Mouse (Mus musculus) CH12.LX (cell line): ENCODE results near the gene Dido1.

ENCODE experiments used
- CHD2 ChIP-seq: IDR thresholded peaks from 2 replicates; pipeline ENCODE4 v1.6.1; 2011; ENCODE audit warnings: low read length, improper control_type of control experiment
- CTCF ChIP-seq, 2 experiments: IDR thresholded peaks in 1 of 2; conservative IDR thresholded peaks in 1 of 2; 2 replicates each; pipeline ENCODE4 v1.5.1; 2011 to 2012; ENCODE audit warnings: low read depth in 2 of 2, low read length in 2 of 2, improper control_type of control experiment in 1 of 2, inconsistent platforms in 1 of 2, mild to moderate bottlenecking in 1 of 2, moderate library complexity in 1 of 2
- ELF1 ChIP-seq: IDR thresholded peaks from 2 replicates; pipeline ENCODE4 v1.6.1; 2014; ENCODE audit warnings: low read depth, mild to moderate bottlenecking, inconsistent platforms, low read length, improper control_type of control experiment
- EP300 ChIP-seq: IDR thresholded peaks from 2 replicates; pipeline ENCODE4 v1.6.1; 2011; ENCODE audit warnings: low read length, improper control_type of control experiment
- GABPA ChIP-seq: IDR thresholded peaks from 2 replicates; pipeline ENCODE4 v1.6.1; 2012; ENCODE audit warnings: low read depth, low read length, improper control_type of control experiment, inconsistent platforms; ENCODE audit not compliant: insufficient replicate concordance
- MAX ChIP-seq: IDR thresholded peaks from 2 replicates; pipeline ENCODE4 v1.6.1; 2011; ENCODE audit warnings: low read length, improper control_type of control experiment
- MXI1 ChIP-seq: IDR thresholded peaks from 2 replicates; pipeline ENCODE4 v1.6.1; 2011; ENCODE audit warnings: mild to moderate bottlenecking, low read depth, low read length, improper control_type of control experiment
- NELFE ChIP-seq: IDR thresholded peaks from 2 replicates; pipeline ENCODE4 v1.6.1; 2011; ENCODE audit warnings: low read depth, low read length, improper control_type of control experiment
- PAX5 ChIP-seq: IDR thresholded peaks from 2 replicates; pipeline ENCODE4 v1.6.1; 2012; ENCODE audit warnings: low read length, inconsistent platforms, mixed read lengths
- POLR2A ChIP-seq: IDR thresholded peaks from 2 replicates; pipeline ENCODE4 v1.6.1; 2011; ENCODE audit warnings: low read depth, mild to moderate bottlenecking, improper control_type of control experiment, low read length
- POLR2AphosphoS2 ChIP-seq: IDR thresholded peaks from 2 replicates; pipeline ENCODE4 v1.6.1; 2011; ENCODE audit warnings: low read depth, low read length, improper control_type of control experiment
- TCF12 ChIP-seq: IDR thresholded peaks from 2 replicates; pipeline ENCODE4 v1.6.1; 2014; ENCODE audit warnings: low read depth, mild to moderate bottlenecking, inconsistent platforms, low read length, improper control_type of control experiment
- ZC3H11A ChIP-seq: IDR thresholded peaks from 2 replicates; pipeline ENCODE4 v1.6.1; 2012; ENCODE audit warnings: low read depth, mild to moderate bottlenecking, inconsistent platforms, low read length, improper control_type of control experiment

DNA sequence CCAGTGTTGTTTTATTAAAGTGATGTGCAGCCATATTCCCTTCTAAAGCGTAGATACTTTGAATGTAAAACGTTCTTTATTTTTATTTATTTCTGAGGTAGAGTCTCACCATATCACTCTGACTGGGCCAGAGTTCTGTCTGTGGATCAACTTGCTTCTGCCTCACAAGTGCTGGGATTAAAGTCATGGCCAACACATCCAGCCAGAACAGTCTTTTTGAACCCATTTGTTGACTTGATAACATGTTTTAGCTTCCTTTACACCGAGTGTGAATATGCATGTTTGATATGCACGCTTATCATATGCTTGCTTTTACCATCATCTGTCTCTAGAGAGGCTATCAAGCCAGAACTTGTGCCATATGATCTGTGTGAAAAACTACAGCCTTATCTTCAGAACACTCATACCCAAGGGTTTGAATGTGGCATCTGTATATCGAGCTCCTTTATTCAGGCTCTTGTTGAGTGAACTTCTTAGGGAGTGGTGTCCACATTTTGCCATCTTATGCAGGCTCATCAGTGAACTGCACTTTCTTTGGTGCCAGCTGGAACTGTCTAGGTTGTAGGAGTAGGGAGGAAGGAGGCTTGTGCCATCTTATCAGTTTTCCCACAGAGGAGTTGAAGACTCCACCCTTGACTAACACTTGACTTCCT, 2.4 kb upstream of the Dido1 start:
- TF ChIP-seq CTCF (conservative IDR thresholded peaks at IDR 0.05 in 1 of 2, IDR thresholded peaks at IDR 0.05 in 1 of 2; ENCODE audit: low read depth in 2 of 2, low read length in 2 of 2) (no peak), MAX (no peak), POLR2A (no peak), PAX5 (no peak), CHD2 (no peak), TCF12 (no peak), POLR2AphosphoS2 (no peak), EP300 (no peak), ELF1 (no peak), ZC3H11A (no peak), MXI1 (no peak), NELFE (no peak), GABPA (no peak)
